In the genomic region with DNA sequence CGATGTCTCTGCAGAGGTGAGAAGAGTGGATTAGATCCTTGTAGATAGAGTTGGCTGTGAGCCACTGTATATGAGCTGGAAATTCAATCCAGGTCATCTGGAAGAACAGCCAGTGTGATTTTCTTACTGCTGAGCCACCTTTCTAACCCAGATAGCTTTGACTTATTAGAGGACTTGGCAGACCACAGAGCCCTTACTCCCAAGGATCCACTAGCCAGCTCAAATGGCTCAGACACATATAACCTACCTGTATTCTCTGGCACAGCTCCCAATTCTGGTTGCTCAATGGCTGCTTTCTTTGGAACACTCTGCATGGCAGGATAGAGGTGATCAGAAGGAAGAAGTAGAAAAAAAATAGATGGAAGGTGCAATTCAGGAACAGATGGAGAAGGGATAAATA, we compare ENCODE assay signal across 19 mouse cellular contexts. TPM values are rescaled to one million over a fixed set of nuclear protein-coding genes. Genes with fewer than 3 reads are reported as not detected.
DNase-seq lines count a peak whose midpoint lies in the region; ATAC-seq and TF ChIP-seq lines count a peak whose summit lies in the region.
"Had no signal": no experiment of that assay in that cellular context is flagged by ENCODE, and none has a peak within 500 bp of the region (broad histone marks: within the 10 kb centered on the region; RNA-seq: fewer than 3 reads in every experiment).

No protein-coding gene starts in this region.

- no peak overlapping the region for H3K4me2 ChIP-seq in limb, embryonic 14.5 days (replicated peaks; ENCODE audit: low read depth, low read length, severe bottlenecking)
- H3K4me2 ChIP-seq in heart, embryonic 12.5 days: no peak overlapping the region
- H3K4me2 ChIP-seq: heart, embryonic 11.5 days; intestine, embryonic 15.5 days; limb, embryonic 13.5 days; midbrain, embryonic 15.5 days; neural tube, embryonic 12.5 days had no signal

- TF ChIP-seq POLR2A in limb, embryonic 14.5 days (IDR thresholded peaks at IDR 0.05; ENCODE audit: borderline replicate concordance, extremely low read depth, insufficient read depth, insufficient read length): no peak

- ATAC-seq in limb, embryonic 14.5 days (ENCODE audit: low FRiP score, low read depth): no peak
- ATAC-seq in heart, embryonic 12.5 days (ENCODE audit: insufficient number of reproducible peaks, low FRiP score): no peak
- ATAC-seq: intestine, embryonic 15.5 days; midbrain, embryonic 15.5 days had no signal

- WGBS in limb, embryonic 14.5 days: 75% methylated on average over 1 of the region's 1 CpGs
- WGBS in limb, embryonic 10.5 days: 100% methylated on average over 1 of the region's 1 CpGs
- 68% methylated on average over 1 of the region's 1 CpGs for WGBS in heart, embryonic 12.5 days

- intact Hi-C loops in gastrocnemius, postnatal 14 days (cut with DNase I; ENCODE audit: low total_unique reads): no loop called here

- no peak overlapping the region for H3K4me3 ChIP-seq in limb, embryonic 14.5 days (replicated peaks; ENCODE audit: low read length)
- no peak overlapping the region for H3K4me3 ChIP-seq in limb, embryonic 10.5 days
- H3K4me3 ChIP-seq in heart, embryonic 12.5 days: no peak overlapping the region
- H3K4me3 ChIP-seq: forebrain, embryonic 10.5 days; hindbrain, embryonic 10.5 days; intestine, embryonic 15.5 days; left cerebral cortex, adult 2 months; limb, embryonic 13.5 days; midbrain, embryonic 15.5 days; neural tube, embryonic 12.5 days had no signal

- no peaks in the 10 kb centered on the region for H3K4me1 ChIP-seq in limb, embryonic 14.5 days (ENCODE audit: control insufficient read depth, insufficient read depth, low read length)
- H3K4me1 ChIP-seq in limb, embryonic 10.5 days: peaks cover 8% of the 10 kb centered on the region; the same call in 1 of the 2 replicates
- peaks cover 7% of the 10 kb centered on the region; the same call in 1 of the 2 replicates for H3K4me1 ChIP-seq in heart, embryonic 12.5 days (replicated peaks)
- H3K4me1 ChIP-seq: intestine, embryonic 15.5 days had no signal

- H3K9ac ChIP-seq in limb, embryonic 14.5 days (ENCODE audit: low read depth, low read length, severe bottlenecking): no peak overlapping the region
- H3K9ac ChIP-seq in heart, embryonic 12.5 days: no peak overlapping the region
- H3K9ac ChIP-seq: intestine, embryonic 15.5 days; limb, embryonic 13.5 days; midbrain, embryonic 15.5 days; neural tube, embryonic 12.5 days had no signal

- no peak overlapping the region for H3K27ac ChIP-seq in limb, embryonic 14.5 days (replicated peaks; ENCODE audit: low read depth, low read length)
- no peak overlapping the region for H3K27ac ChIP-seq in limb, embryonic 10.5 days
- no peak overlapping the region for H3K27ac ChIP-seq in heart, embryonic 12.5 days (ENCODE audit: poor library complexity, severe bottlenecking)
- H3K27ac ChIP-seq: forebrain, embryonic 10.5 days; hindbrain, embryonic 10.5 days; intestine, embryonic 15.5 days; left cerebral cortex, adult 2 months; limb, embryonic 13.5 days; macrophage; midbrain, embryonic 15.5 days; neural tube, embryonic 12.5 days had no signal

- DNase-seq in gastrocnemius, adult 18-20 months (ENCODE audit: low spot score): peak; percentile 33
- DNase-seq in gastrocnemius, postnatal 14 days: no peak
- peak; percentile 17 for DNase-seq in limb, embryonic 14.5 days (ENCODE audit: low spot score)
- DNase-seq in limb, embryonic 10.5 days (ENCODE audit: low spot score): no peak
- peak; percentile 62 for DNase-seq in MN1 (ENCODE audit: low spot score)
- peak; percentile 24 to 56 for DNase-seq in cerebellum, postnatal 10 days
- no peak for DNase-seq in frontal cortex, postnatal 10 days (ENCODE audit: low spot score in 2 of 2)
- DNase-seq: adrenal gland, postnatal 25 days; right cerebral cortex, postnatal 4 days had no signal

- H3K36me3 ChIP-seq in limb, embryonic 14.5 days (ENCODE audit: control insufficient read depth, insufficient read depth, low read length): peaks cover 46% of the 10 kb centered on the region
- H3K36me3 ChIP-seq in limb, embryonic 10.5 days: peaks cover 52% of the 10 kb centered on the region
- peaks cover 40% of the 10 kb centered on the region for H3K36me3 ChIP-seq in heart, embryonic 12.5 days

- no peaks in the 10 kb centered on the region for H3K27me3 ChIP-seq in limb, embryonic 14.5 days (ENCODE audit: control insufficient read depth, insufficient read depth, low read length)
- H3K27me3 ChIP-seq in limb, embryonic 10.5 days (ENCODE audit: low read depth, poor library complexity, severe bottlenecking): no peaks in the 10 kb centered on the region
- H3K27me3 ChIP-seq in heart, embryonic 12.5 days (replicated peaks): no peaks in the 10 kb centered on the region
- H3K27me3 ChIP-seq: intestine, embryonic 15.5 days; limb, embryonic 13.5 days; midbrain, embryonic 15.5 days; neural tube, embryonic 12.5 days had no signal

- H3K9me3 ChIP-seq in limb, embryonic 14.5 days (ENCODE audit: control insufficient read depth, low read length): no peaks in the 10 kb centered on the region
- no peaks in the 10 kb centered on the region for H3K9me3 ChIP-seq in limb, embryonic 10.5 days (replicated peaks)
- no peaks in the 10 kb centered on the region for H3K9me3 ChIP-seq in heart, embryonic 12.5 days (replicated peaks)
- H3K9me3 ChIP-seq: forebrain, embryonic 10.5 days; hindbrain, embryonic 10.5 days; intestine, embryonic 15.5 days; limb, embryonic 13.5 days; midbrain, embryonic 15.5 days; neural tube, embryonic 12.5 days had no signal

RNA-seq across cellular contexts. Expression of a gene that starts 1.8 kb away (rescaled TPM):
- not detected for total RNA-seq in gastrocnemius, adult 18-20 months (2021)
- total RNA-seq in gastrocnemius, postnatal 14 days (2021): under 1 TPM; 0.62 to 0.88 TPM
- 6.5 and 7.8 TPM in 2 replicates for polyA plus RNA-seq in limb, embryonic 14.5 days (2012; rRNA removed)
- polyA plus RNA-seq in limb, embryonic 14.5 days (2014; fragmentation: Nextera tagmentation; extraction: Ambion mirVana): 1.5 and 1.7 TPM in 2 replicates
- 2.3 and 2.4 TPM in 2 replicates for polyA plus RNA-seq in limb, embryonic 10.5 days (2016; fragmentation: Nextera tagmentation; extraction: Ambion mirVana)
- 2.4 and 3.2 TPM in 2 replicates for polyA plus RNA-seq in heart, embryonic 12.5 days (2016; fragmentation: Nextera tagmentation; extraction: Ambion mirVana)

RNA-seq across cellular contexts. Expression of a gene that starts 33.5 kb away (rescaled TPM):
- 10 to 100 TPM; 41.9 to 48.6 TPM for total RNA-seq in gastrocnemius, adult 18-20 months (2021)
- total RNA-seq in gastrocnemius, postnatal 14 days (2021): 10 to 100 TPM; 46.4 to 51.7 TPM
- polyA plus RNA-seq in limb, embryonic 14.5 days (2012; rRNA removed): 66.3 and 88.4 TPM in 2 replicates
- 129 and 132 TPM in 2 replicates for polyA plus RNA-seq in limb, embryonic 14.5 days (2014; fragmentation: Nextera tagmentation; extraction: Ambion mirVana)
- polyA plus RNA-seq in limb, embryonic 10.5 days (2016; fragmentation: Nextera tagmentation; extraction: Ambion mirVana): 153 and 174 TPM in 2 replicates
- 94.4 and 98.8 TPM in 2 replicates for polyA plus RNA-seq in heart, embryonic 12.5 days (2016; fragmentation: Nextera tagmentation; extraction: Ambion mirVana)

Comparison
In these comparisons a context has a peak if more than half of its experiments do, and no peak if none do; other contexts are left out.
1. DNase-seq: peak in gastrocnemius, adult 18-20 months (single experiment), limb, embryonic 14.5 days (single experiment), MN1 (single experiment) and cerebellum, postnatal 10 days (2 of 2); none in gastrocnemius, postnatal 14 days (single experiment), limb, embryonic 10.5 days (single experiment) and frontal cortex, postnatal 10 days (0 of 2).